9 mouse cellular contexts compared by ENCODE assay signal in genomic region chr7:109175670-109176625, GRCm38 (mm10). TPM values are rescaled to one million over a fixed set of nuclear protein-coding genes. Genes with fewer than 3 reads are reported as not detected.
DNase-seq lines count a peak whose midpoint lies in the region; ATAC-seq and TF ChIP-seq lines count a peak whose summit lies in the region.
"Had no signal": no experiment of that assay in that cellular context is flagged by ENCODE, and none has a peak within 500 bp of the region (broad histone marks: within the 10 kb centered on the region; RNA-seq: fewer than 3 reads in every experiment).

No protein-coding gene starts in this region.

- peak overlapping the region; percentile 63 for H3K4me3 ChIP-seq in kidney, embryonic 15.5 days (replicated peaks)
- no peak overlapping the region for H3K4me3 ChIP-seq in kidney, adult 2 months (ENCODE audit: insufficient read depth, low read depth, low read length)
- peak overlapping the region; percentile 72 for H3K4me3 ChIP-seq in hindbrain, embryonic 12.5 days
- peak overlapping the region; percentile 56 for H3K4me3 ChIP-seq in midbrain, embryonic 15.5 days

- H3K27ac ChIP-seq in kidney, embryonic 15.5 days = no peak overlapping the region
- no peak overlapping the region for H3K27ac ChIP-seq in kidney, adult 2 months (ENCODE audit: insufficient read depth, low read depth, low read length)
- no peak overlapping the region for H3K27ac ChIP-seq in hindbrain, embryonic 12.5 days
- peak overlapping the region; percentile 79 for H3K27ac ChIP-seq in midbrain, embryonic 15.5 days
- H3K27ac ChIP-seq: macrophage had no signal

- DNase-seq in kidney, adult 2 months = no peak
- DNase-seq in embryo, embryonic 10 days (ENCODE audit: low spot score) = peak; percentile 45
- no peak for DNase-seq in ovary, adult 18-20 months (ENCODE audit: low spot score)
- no peak for DNase-seq in adrenal gland, adult 2 months
- no peak for DNase-seq in frontal cortex, postnatal 36 days (ENCODE audit: low spot score in 2 of 2)

- H3K36me3 ChIP-seq in kidney, embryonic 15.5 days = no peaks in the 10 kb centered on the region
- H3K36me3 ChIP-seq in kidney, adult 2 months (ENCODE audit: control insufficient read depth, insufficient read depth, low read length) = no peaks in the 10 kb centered on the region
- no peaks in the 10 kb centered on the region for H3K36me3 ChIP-seq in hindbrain, embryonic 12.5 days
- no peaks in the 10 kb centered on the region for H3K36me3 ChIP-seq in midbrain, embryonic 15.5 days (replicated peaks)

- no peak overlapping the region for H3K9ac ChIP-seq in kidney, embryonic 15.5 days
- no peak overlapping the region for H3K9ac ChIP-seq in hindbrain, embryonic 12.5 days
- peak overlapping the region; percentile 76 for H3K9ac ChIP-seq in midbrain, embryonic 15.5 days

- peaks cover 67% of the 10 kb centered on the region for H3K27me3 ChIP-seq in kidney, embryonic 15.5 days
- no peaks in the 10 kb centered on the region for H3K27me3 ChIP-seq in kidney, adult 2 months (replicated peaks; ENCODE audit: control insufficient read depth, insufficient read depth, low read length)
- peaks cover 25% of the 10 kb centered on the region for H3K27me3 ChIP-seq in hindbrain, embryonic 12.5 days
- no peaks in the 10 kb centered on the region; the same call in 1 of the 2 replicates for H3K27me3 ChIP-seq in midbrain, embryonic 15.5 days (replicated peaks)

- H3K4me2 ChIP-seq in kidney, embryonic 15.5 days = peak overlapping the region; percentile 98
- peak overlapping the region; percentile 98 for H3K4me2 ChIP-seq in hindbrain, embryonic 12.5 days (replicated peaks)
- peak overlapping the region; percentile 85 for H3K4me2 ChIP-seq in midbrain, embryonic 15.5 days

- no peak for TF ChIP-seq CTCF in kidney, adult 2 months (conservative IDR thresholded peaks at IDR 0.05; ENCODE audit: insufficient read depth, insufficient read length, low read depth, low read length)

- no peak for TF ChIP-seq POLR2A in kidney, adult 2 months (IDR thresholded peaks at IDR 0.05; ENCODE audit: low read depth, low read length)

- H3K9me3 ChIP-seq in kidney, embryonic 15.5 days (replicated peaks) = no peaks in the 10 kb centered on the region
- no peaks in the 10 kb centered on the region for H3K9me3 ChIP-seq in hindbrain, embryonic 12.5 days (replicated peaks)
- no peaks in the 10 kb centered on the region for H3K9me3 ChIP-seq in midbrain, embryonic 15.5 days

- WGBS in kidney, embryonic 15.5 days = 21% methylated on average over 13 of the region's 13 CpGs
- WGBS in kidney, adult 2 months = 27% methylated on average over 13 of the region's 13 CpGs
- whole genome bisulfite sequencing in hindbrain, embryonic 12.5 days = 10% methylated on average over 13 of the region's 13 CpGs
- WGBS in midbrain, embryonic 15.5 days = 7% methylated on average over 13 of the region's 13 CpGs

- peaks cover 18% of the 10 kb centered on the region for H3K4me1 ChIP-seq in kidney, embryonic 15.5 days
- H3K4me1 ChIP-seq in kidney, adult 2 months (ENCODE audit: control insufficient read depth, insufficient read depth, low read length) = no peaks in the 10 kb centered on the region
- H3K4me1 ChIP-seq in hindbrain, embryonic 12.5 days = peaks cover 36% of the 10 kb centered on the region
- H3K4me1 ChIP-seq in midbrain, embryonic 15.5 days = peaks cover 49% of the 10 kb centered on the region

- peak; percentile 41 for ATAC-seq in kidney, embryonic 15.5 days (replicated peaks; ENCODE audit: low FRiP score)
- peak; percentile 53 for ATAC-seq in hindbrain, embryonic 12.5 days (ENCODE audit: low FRiP score)
- ATAC-seq in midbrain, embryonic 15.5 days (replicated peaks) = peak; percentile 50

RNA-seq across cellular contexts. Expression of gene Lmo1, which starts 0.9 kb away (rescaled TPM):
- 8.9 and 9.0 TPM in 2 replicates for polyA plus RNA-seq in kidney, embryonic 15.5 days (2015; fragmentation: Nextera tagmentation; extraction: Ambion mirVana)
- polyA plus RNA-seq in kidney, adult 2 months (2012; rRNA removed) = 8.5 and 9.6 TPM in 2 replicates
- 46.3 and 50.9 TPM in 2 replicates for polyA plus RNA-seq in hindbrain, embryonic 12.5 days (2016; fragmentation: Nextera tagmentation; extraction: Ambion mirVana)
- polyA plus RNA-seq in midbrain, embryonic 15.5 days (2015; fragmentation: Nextera tagmentation; extraction: Ambion mirVana) = 153 and 155 TPM in 2 replicates
- 1 to 10 TPM; 4.9 to 9.0 TPM for total RNA-seq in adrenal gland, adult 2 months (2021)
- polyA plus RNA-seq in adrenal gland, adult 2 months (2012; rRNA removed) = 12.1 and 29.5 TPM in 2 replicates
- polyA plus RNA-seq: macrophage had no signal
